Mouse (Mus musculus): ENCODE measurements around the gene Rora.

The Rora gene

DNA sequence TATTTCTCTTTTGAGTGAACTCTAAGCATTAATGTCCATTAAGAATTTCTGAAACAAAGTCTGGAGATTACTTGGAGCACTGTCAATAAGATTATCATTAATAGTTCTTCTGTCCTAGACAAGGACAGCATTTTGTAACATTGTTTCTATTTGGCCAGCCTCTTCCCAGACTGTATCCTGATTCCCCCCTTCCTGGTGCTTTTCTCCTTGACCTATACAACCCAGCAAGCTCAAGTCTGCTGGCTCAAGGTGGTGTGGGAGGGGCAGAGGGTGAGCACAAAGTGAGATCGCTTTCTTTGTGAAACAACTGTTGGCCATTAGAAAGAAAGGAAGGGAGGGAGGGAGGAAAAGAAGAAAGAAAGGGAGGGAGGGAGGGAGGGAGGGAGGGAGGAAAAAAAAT is 537.1 kb downstream of the Rora start:
- Histone ChIP-seq H3K36me3 (ENCODE audit: insufficient read depth, low read length) (no peaks in the 10 kb centered on the region), H3K9me3 (ENCODE audit: low read length) (no peaks in the 10 kb centered on the region), H3K4me1 (replicated peaks; ENCODE audit: low read depth, low read length) (peaks cover 15% of the 10 kb centered on the region; the same call in 1 of the 2 replicates), H3K4me3 (replicated peaks; ENCODE audit: low read length) (no peak overlapping the region), H3K27me3 (ENCODE audit: insufficient read depth, low read length) (no peaks in the 10 kb centered on the region)
- TF ChIP-seq CTCF (conservative IDR thresholded peaks at IDR 0.05; ENCODE audit: low read length) (no peak), POU5F1 (IDR thresholded peaks at IDR 0.05; ENCODE audit: borderline replicate concordance, low read length) (no peak), NANOG (IDR thresholded peaks at IDR 0.05; ENCODE audit: borderline replicate concordance, low read length) (no peak)

DNA sequence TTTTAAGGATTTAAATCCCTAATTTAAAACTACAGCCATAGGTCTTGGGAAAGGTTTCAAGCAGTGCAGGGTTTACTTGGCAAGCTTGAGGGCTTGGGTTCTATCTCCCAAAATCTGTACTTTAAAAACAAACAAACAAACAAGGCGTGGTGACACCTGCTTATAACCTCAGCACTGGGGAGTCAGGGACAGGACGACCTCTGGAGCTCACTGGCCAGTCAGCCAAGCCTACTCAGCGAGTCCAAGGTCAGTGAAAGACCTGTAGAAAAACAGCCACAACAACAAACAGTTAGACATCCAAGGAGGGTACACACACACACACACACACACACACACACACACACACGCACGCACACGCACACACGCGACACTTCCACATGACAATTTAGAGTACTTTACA is 538.9 kb downstream of the Rora start:
- TF ChIP-seq NANOG (IDR thresholded peaks at IDR 0.05; ENCODE audit: borderline replicate concordance, low read length) (no peak), CTCF (conservative IDR thresholded peaks at IDR 0.05; ENCODE audit: low read length) (no peak), POU5F1 (IDR thresholded peaks at IDR 0.05; ENCODE audit: borderline replicate concordance, low read length) (no peak)
- Histone ChIP-seq H3K9me3 (ENCODE audit: low read length) (no peaks in the 10 kb centered on the region), H3K4me3 (replicated peaks; ENCODE audit: low read length) (no peak overlapping the region), H3K36me3 (ENCODE audit: insufficient read depth, low read length) (no peaks in the 10 kb centered on the region), H3K27me3 (ENCODE audit: insufficient read depth, low read length) (no peaks in the 10 kb centered on the region), H3K4me1 (replicated peaks; ENCODE audit: low read depth, low read length) (peaks cover 15% of the 10 kb centered on the region; the same call in 1 of the 2 replicates)

DNA sequence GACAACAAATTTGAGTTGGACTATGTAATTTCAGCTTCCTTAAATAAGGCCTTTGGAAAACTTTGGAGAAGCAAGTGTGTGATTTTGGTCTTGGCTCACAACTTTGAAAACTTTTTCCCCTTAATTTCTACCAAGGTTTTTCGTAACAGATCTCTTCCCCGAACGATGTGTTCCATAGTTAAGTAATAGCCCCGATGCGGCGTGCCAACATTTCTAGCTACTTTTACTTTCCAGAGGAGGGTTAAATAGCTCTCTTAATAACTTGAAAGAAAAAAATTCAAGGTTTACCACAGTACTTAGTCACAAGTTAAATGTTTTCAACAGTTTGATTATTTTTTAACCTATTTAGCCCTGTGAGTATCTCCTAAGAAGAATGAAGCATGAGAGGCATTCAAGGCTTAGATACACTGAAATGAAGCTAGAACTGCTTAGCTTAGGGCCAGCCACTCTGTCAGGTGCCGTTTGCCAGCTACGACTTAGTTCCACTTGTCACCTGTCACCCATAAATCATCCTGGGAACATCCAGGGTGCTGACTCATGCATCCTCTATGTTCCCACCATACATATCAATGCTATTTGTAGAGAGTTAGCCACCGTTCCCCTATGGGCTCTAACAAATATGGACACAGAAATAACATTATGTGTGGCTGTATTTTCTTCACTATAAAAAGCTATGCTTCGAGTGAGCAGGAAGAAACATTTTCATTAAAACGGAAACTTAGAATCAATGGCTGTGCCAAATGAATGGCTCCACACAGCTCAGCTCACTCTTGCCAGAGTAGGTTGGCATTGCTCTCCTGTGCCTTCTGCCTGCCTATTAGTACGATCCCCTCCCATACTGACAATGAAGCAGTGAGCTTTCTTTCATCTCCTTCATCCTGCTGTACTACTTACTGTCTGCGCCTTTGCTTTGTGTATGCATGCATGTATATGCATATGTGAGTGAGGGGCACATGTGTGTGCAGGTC is 541.3 kb downstream of the Rora start:
- Histone ChIP-seq H3K9me3 (ENCODE audit: low read length) (no peaks in the 10 kb centered on the region), H3K4me3 (replicated peaks; ENCODE audit: low read length) (no peak overlapping the region), H3K4me1 (replicated peaks; ENCODE audit: low read depth, low read length) (peaks cover 15% of the 10 kb centered on the region; the same call in 1 of the 2 replicates), H3K27me3 (ENCODE audit: insufficient read depth, low read length) (no peaks in the 10 kb centered on the region), H3K36me3 (ENCODE audit: insufficient read depth, low read length) (no peaks in the 10 kb centered on the region)
- TF ChIP-seq CTCF (conservative IDR thresholded peaks at IDR 0.05; ENCODE audit: low read length) (no peak), POU5F1 (IDR thresholded peaks at IDR 0.05; ENCODE audit: borderline replicate concordance, low read length) (no peak), NANOG (IDR thresholded peaks at IDR 0.05; ENCODE audit: borderline replicate concordance, low read length) (no peak)

DNA sequence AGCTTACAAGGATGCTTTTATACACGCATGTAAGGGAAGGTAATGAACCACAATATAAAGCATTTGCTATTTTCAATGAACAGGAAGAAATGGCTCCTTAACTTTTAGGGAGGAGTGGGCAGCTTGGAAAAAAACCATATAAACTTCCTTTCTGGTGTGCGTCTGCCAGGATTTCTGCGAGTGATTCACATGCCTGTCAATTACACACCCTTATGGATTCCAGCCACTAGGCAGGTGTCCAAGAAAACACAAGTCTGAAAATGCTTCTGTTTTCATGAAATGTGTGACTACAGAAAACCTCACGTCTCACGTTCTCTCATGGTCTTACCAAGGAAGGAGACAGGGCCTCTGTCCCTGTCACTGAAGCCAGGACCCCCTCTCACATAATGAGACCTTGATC is 560.2 kb downstream of the Rora start:
- no peak overlapping the region for H3K4me3 ChIP-seq (replicated peaks; ENCODE audit: low read length)
- no peaks in the 10 kb centered on the region for H3K36me3 ChIP-seq (ENCODE audit: insufficient read depth, low read length)
- H3K27me3 ChIP-seq (ENCODE audit: insufficient read depth, low read length): no peaks in the 10 kb centered on the region
- H3K9me3 ChIP-seq (ENCODE audit: low read length): no peaks in the 10 kb centered on the region
- no peaks in the 10 kb centered on the region for H3K4me1 ChIP-seq (replicated peaks; ENCODE audit: low read depth, low read length)
- TF ChIP-seq NANOG (IDR thresholded peaks at IDR 0.05; ENCODE audit: borderline replicate concordance, low read length) (no peak), CTCF (conservative IDR thresholded peaks at IDR 0.05; ENCODE audit: low read length) (no peak), POU5F1 (IDR thresholded peaks at IDR 0.05; ENCODE audit: borderline replicate concordance, low read length) (no peak)

DNA sequence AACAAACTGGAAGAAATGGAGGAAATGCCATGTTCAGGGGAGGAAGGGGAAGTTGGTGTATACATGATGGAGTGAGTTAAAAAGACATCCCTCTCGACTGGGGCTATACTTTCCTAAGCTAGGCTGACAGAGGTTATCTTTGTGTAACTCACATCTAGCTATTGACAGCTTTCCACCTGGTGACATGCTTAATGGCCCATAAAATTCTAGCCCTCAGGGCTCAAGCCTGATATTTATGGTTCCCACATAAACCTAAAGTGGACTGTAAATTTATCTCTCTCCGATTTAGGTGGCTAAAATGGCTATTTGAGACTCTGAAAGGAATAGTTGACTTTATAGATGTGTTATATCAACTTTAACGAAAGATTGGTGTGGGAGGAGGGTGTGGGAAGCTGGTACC is 571.3 kb downstream of the Rora start:
- TF ChIP-seq POU5F1 (IDR thresholded peaks at IDR 0.05; ENCODE audit: borderline replicate concordance, low read length) (no peak), CTCF (conservative IDR thresholded peaks at IDR 0.05; ENCODE audit: low read length) (no peak), NANOG (IDR thresholded peaks at IDR 0.05; ENCODE audit: borderline replicate concordance, low read length) (no peak)
- H3K4me1 ChIP-seq (replicated peaks; ENCODE audit: low read depth, low read length): no peaks in the 10 kb centered on the region
- 0 out of 2 replicates have a peak, but pooled peaks cover 3% of the 10 kb centered on the region for H3K27me3 ChIP-seq (ENCODE audit: insufficient read depth, low read length)
- H3K4me3 ChIP-seq (replicated peaks; ENCODE audit: low read length): no peak overlapping the region
- 0 out of 2 replicates have a peak, but pooled peaks cover 3% of the 10 kb centered on the region for H3K9me3 ChIP-seq (ENCODE audit: low read length)
- no peaks in the 10 kb centered on the region for H3K36me3 ChIP-seq (ENCODE audit: insufficient read depth, low read length)

DNA sequence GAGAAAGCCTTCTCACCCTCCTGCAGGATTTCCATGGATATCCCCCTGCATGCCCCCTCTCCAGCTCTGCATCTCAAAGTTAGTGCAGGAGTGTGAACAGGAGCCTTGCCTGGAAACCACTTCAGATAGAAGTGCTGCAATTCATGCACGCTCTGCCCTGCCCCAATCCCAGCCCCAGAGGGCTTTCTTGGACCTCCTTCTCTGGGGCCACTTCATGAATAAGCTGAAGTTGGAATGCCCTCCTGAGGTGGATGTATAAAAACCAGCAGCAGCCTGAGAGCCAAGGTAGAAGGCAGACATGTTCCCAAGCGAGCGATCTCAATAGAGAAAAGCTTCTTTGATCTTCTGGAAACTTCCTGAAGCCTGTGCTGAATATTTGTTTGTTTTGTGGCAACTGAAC is 572.8 kb downstream of the Rora start:
- no peak overlapping the region for H3K4me3 ChIP-seq (replicated peaks; ENCODE audit: low read length)
- peaks cover 3% of the 10 kb centered on the region; the same call in 1 of the 2 replicates for H3K27me3 ChIP-seq (ENCODE audit: insufficient read depth, low read length)
- TF ChIP-seq POU5F1 (IDR thresholded peaks at IDR 0.05; ENCODE audit: borderline replicate concordance, low read length) (no peak), CTCF (conservative IDR thresholded peaks at IDR 0.05; ENCODE audit: low read length) (no peak), NANOG (IDR thresholded peaks at IDR 0.05; ENCODE audit: borderline replicate concordance, low read length) (no peak)
- H3K36me3 ChIP-seq (ENCODE audit: insufficient read depth, low read length): no peaks in the 10 kb centered on the region
- no peaks in the 10 kb centered on the region for H3K4me1 ChIP-seq (replicated peaks; ENCODE audit: low read depth, low read length)
- 0 out of 2 replicates have a peak, but pooled peaks cover 3% of the 10 kb centered on the region for H3K9me3 ChIP-seq (ENCODE audit: low read length)

DNA sequence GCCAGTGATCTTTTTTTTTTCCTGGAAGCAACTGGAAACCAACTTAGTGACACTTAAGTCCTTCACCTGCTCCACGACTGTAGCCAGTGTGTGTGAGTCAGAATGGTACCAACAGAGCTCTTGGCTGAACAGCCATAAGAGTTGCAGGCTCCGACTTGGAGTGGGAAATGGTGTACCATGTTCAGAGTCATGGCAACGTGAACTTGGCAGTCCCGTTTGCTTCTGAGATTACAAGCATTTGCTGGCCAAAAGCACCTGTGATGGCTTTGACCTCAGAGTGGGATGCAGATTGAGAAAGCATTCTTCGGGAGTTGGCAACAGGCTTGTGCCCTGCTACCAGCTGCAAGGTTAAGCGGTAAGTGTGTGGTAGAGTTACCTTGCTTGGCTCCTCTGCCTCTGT is 574.2 kb downstream of the Rora start:
- Histone ChIP-seq H3K4me3 (replicated peaks; ENCODE audit: low read length) (no peak overlapping the region), H3K4me1 (replicated peaks; ENCODE audit: low read depth, low read length) (no peaks in the 10 kb centered on the region), H3K27me3 (ENCODE audit: insufficient read depth, low read length) (peaks cover 3% of the 10 kb centered on the region; the same call in 1 of the 2 replicates), H3K9me3 (ENCODE audit: low read length) (0 out of 2 replicates have a peak, but pooled peaks cover 3% of the 10 kb centered on the region), H3K36me3 (ENCODE audit: insufficient read depth, low read length) (no peaks in the 10 kb centered on the region)
- TF ChIP-seq POU5F1 (IDR thresholded peaks at IDR 0.05; ENCODE audit: borderline replicate concordance, low read length) (no peak), NANOG (IDR thresholded peaks at IDR 0.05; ENCODE audit: borderline replicate concordance, low read length) (no peak), CTCF (conservative IDR thresholded peaks at IDR 0.05; ENCODE audit: low read length) (no peak)

DNA sequence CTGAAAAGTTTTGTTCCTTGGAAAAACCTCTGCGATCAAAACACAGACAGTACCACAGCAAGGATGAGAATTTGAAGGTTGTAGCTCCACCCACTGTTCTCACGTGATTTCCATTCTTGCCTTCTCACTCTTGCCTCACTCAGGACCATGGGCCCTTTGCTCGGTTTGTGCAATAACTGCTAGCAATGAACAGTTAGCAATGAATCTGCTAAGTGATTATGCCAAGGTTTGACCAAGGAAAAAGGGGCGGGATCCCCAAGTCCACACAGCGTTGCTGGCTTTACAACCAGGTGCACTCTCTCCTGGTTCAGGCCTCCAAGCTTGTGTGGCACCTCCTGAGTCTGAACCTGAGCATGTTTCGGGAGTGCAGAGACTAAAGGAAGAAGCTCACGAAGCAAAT is 576.3 kb downstream of the Rora start:
- peaks cover 3% of the 10 kb centered on the region; the same call in 1 of the 2 replicates for H3K27me3 ChIP-seq (ENCODE audit: insufficient read depth, low read length)
- TF ChIP-seq CTCF (conservative IDR thresholded peaks at IDR 0.05; ENCODE audit: low read length) (no peak), NANOG (IDR thresholded peaks at IDR 0.05; ENCODE audit: borderline replicate concordance, low read length) (no peak), POU5F1 (IDR thresholded peaks at IDR 0.05; ENCODE audit: borderline replicate concordance, low read length) (no peak)
- no peak overlapping the region for H3K4me3 ChIP-seq (replicated peaks; ENCODE audit: low read length)
- no peaks in the 10 kb centered on the region for H3K4me1 ChIP-seq (replicated peaks; ENCODE audit: low read depth, low read length)
- no peaks in the 10 kb centered on the region for H3K36me3 ChIP-seq (ENCODE audit: insufficient read depth, low read length)
- H3K9me3 ChIP-seq (ENCODE audit: low read length): 0 out of 2 replicates have a peak, but pooled peaks cover 3% of the 10 kb centered on the region

Data from E14TG2a.4 (cell line).